Mouse (Mus musculus): ENCODE results near the gene Rictor. TPM values are rescaled to one million over a fixed set of nuclear protein-coding genes. Genes with fewer than 3 reads are reported as not detected.

Rictor gene
- total RNA-seq, 1 experiment from 2014 or later, result 61.0 TPM

DNA sequence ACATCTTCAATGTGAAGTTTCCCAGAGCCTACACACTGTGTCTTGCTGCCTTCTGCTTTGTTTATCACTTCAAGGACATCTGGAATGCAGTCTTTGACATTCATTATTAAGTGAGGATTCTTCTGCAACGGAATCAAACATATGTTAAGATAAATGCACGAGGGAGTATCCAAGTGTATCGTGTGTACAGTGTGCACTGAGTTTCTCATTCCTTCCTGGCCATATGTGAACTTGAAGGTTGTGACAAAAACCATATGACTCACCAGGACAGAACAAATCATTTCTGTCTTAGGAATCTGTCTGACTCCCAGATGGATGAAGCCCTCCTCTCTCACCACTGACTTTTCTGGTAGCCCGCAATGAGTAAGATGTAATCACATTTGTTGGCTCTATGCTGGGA lies 107.6 kb downstream of the Rictor start:
- no peak for ATAC-seq (replicated peaks in 1 of 2; ENCODE audit: insufficient read depth in 1 of 2, low FRiP score in 2 of 2, low TSS enrichment in 1 of 2, low read depth in 1 of 2, poor library complexity in 2 of 2, severe bottlenecking in 2 of 2)

DNA sequence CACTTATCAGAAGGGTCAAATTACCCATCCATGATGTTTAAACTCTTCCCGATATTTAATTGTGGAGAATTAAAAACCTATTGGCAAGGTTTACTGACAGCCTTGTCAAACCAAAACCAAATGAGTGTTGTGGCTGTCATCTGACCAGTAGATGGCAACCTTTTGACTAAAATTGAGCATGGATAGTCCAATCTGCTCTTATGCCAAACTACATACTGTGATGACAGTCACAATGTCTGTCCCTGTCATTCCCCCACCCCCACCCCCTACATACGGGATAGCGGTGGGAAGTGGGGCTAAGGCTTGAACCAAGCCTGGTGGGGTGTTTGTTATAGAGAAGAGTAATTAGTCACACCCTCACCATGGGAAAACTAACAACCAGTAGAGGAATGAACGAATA lies 132.0 kb downstream of the Rictor start:
- no peak for ATAC-seq (replicated peaks in 1 of 2; ENCODE audit: insufficient read depth in 1 of 2, low FRiP score in 2 of 2, low TSS enrichment in 1 of 2, low read depth in 1 of 2, poor library complexity in 2 of 2, severe bottlenecking in 2 of 2)

DNA sequence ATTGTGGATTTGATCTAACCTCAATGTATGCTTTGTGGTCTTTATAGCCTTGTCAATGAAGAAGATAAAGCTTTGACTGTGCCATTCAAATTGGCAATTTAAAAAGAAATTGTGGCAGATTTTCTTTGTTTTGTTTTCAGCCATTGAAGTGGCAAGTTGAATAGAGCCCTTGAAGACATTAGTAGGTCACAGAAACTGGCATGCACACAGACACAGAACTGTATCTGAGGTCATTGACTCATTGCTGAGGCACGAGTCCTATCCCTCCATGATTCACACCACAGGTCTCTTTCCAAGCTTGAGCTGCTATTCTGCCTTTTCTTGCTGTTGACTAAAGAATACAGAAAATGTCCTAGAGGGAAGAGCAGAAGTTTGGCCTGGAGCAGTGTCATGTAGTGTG lies 141.7 kb downstream of the Rictor start:
- ATAC-seq (replicated peaks in 1 of 2; ENCODE audit: insufficient read depth in 1 of 2, low FRiP score in 2 of 2, low TSS enrichment in 1 of 2, low read depth in 1 of 2, poor library complexity in 2 of 2, severe bottlenecking in 2 of 2), result no peak

Other genes starting within 250 kb of the Rictor start
- 80.6 and 94.5 TPM in 2 replicates for gene Fyb, start 185.5 kb upstream of the Rictor start, total RNA-seq (2017)
- not detected in 2 replicates for gene Osmr, start 166.6 kb downstream of the Rictor start, total RNA-seq (2017)